Mouse (Mus musculus): ENCODE data around the gene Wfdc18. TPM values are rescaled to one million over a fixed set of nuclear protein-coding genes. Genes with fewer than 3 reads are reported as not detected.

Wfdc18 gene
- total RNA-seq, 2 experiments from 2014 or later, result not detected

GRCm38 (mm10) chr11:83741841-83742240, 33.0 kb downstream of the Wfdc18 start:
- ATAC-seq (replicated peaks; ENCODE audit: low FRiP score, poor library complexity, severe bottlenecking), result no peak

- no peak for ATAC-seq (replicated peaks; ENCODE audit: low FRiP score, poor library complexity, severe bottlenecking)
Measured at GRCm38 (mm10) chr11:83742731-83743355, 34.0 kb downstream of the Wfdc18 start.

GRCm38 (mm10) chr11:83743525-83743924, 34.7 kb downstream of the Wfdc18 start:
- no peak for ATAC-seq (replicated peaks; ENCODE audit: low FRiP score, poor library complexity, severe bottlenecking)

- no peak for ATAC-seq (replicated peaks; ENCODE audit: low FRiP score, poor library complexity, severe bottlenecking)
Measured at GRCm38 (mm10) chr11:83746152-83746551, 37.3 kb downstream of the Wfdc18 start.

GRCm38 (mm10) chr11:83746681-83747080, 37.9 kb downstream of the Wfdc18 start, which contains the start of gene Wfdc21:
Gene Wfdc21, plus strand, starts transcription at chr11:83746940.
- no peak for ATAC-seq (replicated peaks; ENCODE audit: low FRiP score, poor library complexity, severe bottlenecking)

GRCm38 (mm10) chr11:83747376-83748265, 38.8 kb downstream of the Wfdc18 start:
- ATAC-seq (replicated peaks; ENCODE audit: low FRiP score, poor library complexity, severe bottlenecking), result no peak

- peak; percentile 93 for ATAC-seq (replicated peaks; ENCODE audit: low FRiP score, poor library complexity, severe bottlenecking)
Measured at GRCm38 (mm10) chr11:83753581-83754181, 44.9 kb downstream of the Wfdc18 start, which contains the start of gene Heatr6. Gene Heatr6, plus strand, starts transcription at chr11:83753696.

GRCm38 (mm10) chr11:83754227-83754626, 45.4 kb downstream of the Wfdc18 start:
- ATAC-seq (replicated peaks; ENCODE audit: low FRiP score, poor library complexity, severe bottlenecking), result no peak

Other genes with a start within 250 kb of the Wfdc18 start
- gene Mmp28, start 245.9 kb upstream of the Wfdc18 start, total RNA-seq (2015; ENCODE audit: low replicate concordance), result 0.63 TPM in 1 of 2 replicates, not detected in the other
- 0.42 and 1.7 TPM in 2 replicates for gene Mmp28, start 245.9 kb upstream of the Wfdc18 start, total RNA-seq (2017; ENCODE audit: low replicate concordance)
- gene Taf15, start 235.9 kb upstream of the Wfdc18 start, total RNA-seq (2015; ENCODE audit: low replicate concordance), result 20.9 and 35.2 TPM in 2 replicates
- 24.5 and 33.2 TPM in 2 replicates for gene Taf15, start 235.9 kb upstream of the Wfdc18 start, total RNA-seq (2017; ENCODE audit: low replicate concordance)
- gene Heatr9, start 186.8 kb upstream of the Wfdc18 start, total RNA-seq (2015; ENCODE audit: low replicate concordance), result not detected in 2 replicates
- not detected in 2 replicates for gene Heatr9, start 186.8 kb upstream of the Wfdc18 start, total RNA-seq (2017; ENCODE audit: low replicate concordance)
- 12.3 TPM in 1 of 2 replicates, not detected in the other for gene Ccl5, start 178.5 kb upstream of the Wfdc18 start, total RNA-seq (2015; ENCODE audit: low replicate concordance)
- 5.9 TPM in 1 of 2 replicates, not detected in the other for gene Ccl5, start 178.5 kb upstream of the Wfdc18 start, total RNA-seq (2017; ENCODE audit: low replicate concordance)
- gene Ccl9, start 130.4 kb upstream of the Wfdc18 start, total RNA-seq (2015; ENCODE audit: low replicate concordance), result 23.6 and 31.3 TPM in 2 replicates
- 22.5 and 31.5 TPM in 2 replicates for gene Ccl9, start 130.4 kb upstream of the Wfdc18 start, total RNA-seq (2017; ENCODE audit: low replicate concordance)
- gene Ccl6, start 115.9 kb upstream of the Wfdc18 start, total RNA-seq (2015; ENCODE audit: low replicate concordance), result 95.3 and 103 TPM in 2 replicates
- 52.1 and 61.0 TPM in 2 replicates for gene Ccl6, start 115.9 kb upstream of the Wfdc18 start, total RNA-seq (2017; ENCODE audit: low replicate concordance)
- not detected in 2 replicates for gene Rpl9-ps1, start 63.4 kb upstream of the Wfdc18 start, total RNA-seq (2015; ENCODE audit: low replicate concordance)
- not detected in 2 replicates for gene Rpl9-ps1, start 63.4 kb upstream of the Wfdc18 start, total RNA-seq (2017; ENCODE audit: low replicate concordance)
- gene Ccl3, start 59.7 kb upstream of the Wfdc18 start, total RNA-seq (2015; ENCODE audit: low replicate concordance), result 48.7 and 55.7 TPM in 2 replicates
- gene Ccl3, start 59.7 kb upstream of the Wfdc18 start, total RNA-seq (2017; ENCODE audit: low replicate concordance), result 13.4 and 27.3 TPM in 2 replicates
- 4.2 and 4.4 TPM in 2 replicates for gene Ccl4, start 46.4 kb upstream of the Wfdc18 start, total RNA-seq (2015; ENCODE audit: low replicate concordance)
- 5.0 and 9.3 TPM in 2 replicates for gene Ccl4, start 46.4 kb upstream of the Wfdc18 start, total RNA-seq (2017; ENCODE audit: low replicate concordance)
- gene Wfdc17, start 5.0 kb upstream of the Wfdc18 start, total RNA-seq (2015; ENCODE audit: low replicate concordance), result 22.7 and 23.4 TPM in 2 replicates
- 4.5 TPM in 1 of 2 replicates, not detected in the other for gene Wfdc17, start 5.0 kb upstream of the Wfdc18 start, total RNA-seq (2017; ENCODE audit: low replicate concordance)
- 203 and 278 TPM in 2 replicates for gene Wfdc21, start 37.9 kb downstream of the Wfdc18 start, total RNA-seq (2015; ENCODE audit: low replicate concordance)
- gene Wfdc21, start 37.9 kb downstream of the Wfdc18 start, total RNA-seq (2017; ENCODE audit: low replicate concordance), result 146 and 210 TPM in 2 replicates
- gene Heatr6, start 44.7 kb downstream of the Wfdc18 start, total RNA-seq (2015; ENCODE audit: low replicate concordance), result 2.5 and 3.8 TPM in 2 replicates
- gene Heatr6, start 44.7 kb downstream of the Wfdc18 start, total RNA-seq (2017; ENCODE audit: low replicate concordance), result 2.0 and 6.8 TPM in 2 replicates
- not detected in 2 replicates for gene Hnf1b, start 141.0 kb downstream of the Wfdc18 start, total RNA-seq (2015; ENCODE audit: low replicate concordance)
- gene Hnf1b, start 141.0 kb downstream of the Wfdc18 start, total RNA-seq (2017; ENCODE audit: low replicate concordance), result not detected in 2 replicates
- 9.6 and 13.8 TPM in 2 replicates for gene Ddx52, start 233.0 kb downstream of the Wfdc18 start, total RNA-seq (2015; ENCODE audit: low replicate concordance)
- 17.6 and 19.3 TPM in 2 replicates for gene Ddx52, start 233.0 kb downstream of the Wfdc18 start, total RNA-seq (2017; ENCODE audit: low replicate concordance)